Mouse (Mus musculus): ENCODE data around the gene Gm20795.
"Not testable (repeated sequence)": the region's sequence is repeated elsewhere in the genome, so short reads cannot be mapped to it uniquely, and the experiment has no call there.

Gm20795 gene

DNA sequence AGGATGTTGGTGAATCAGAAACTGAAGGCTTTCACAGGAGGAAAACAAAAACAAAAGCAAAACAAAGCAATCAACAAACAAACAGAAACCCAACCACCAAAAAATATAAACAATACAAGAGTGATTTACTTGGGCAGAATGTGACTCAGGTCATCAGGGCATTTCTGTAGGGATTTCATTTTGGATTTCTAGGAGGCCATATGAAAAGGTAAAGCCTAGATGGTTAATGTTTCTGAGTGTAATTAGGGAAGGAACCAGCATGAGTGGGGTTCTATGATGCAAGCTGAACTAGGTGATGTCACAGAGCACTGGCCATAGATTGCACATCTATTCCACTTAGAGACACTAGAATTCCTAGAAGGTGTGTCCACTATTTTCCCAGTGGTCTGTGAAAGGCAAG, at the start of gene Gm20795:
Gene Gm20795 (plus strand): TSS at position 301 of the 400 bp plus-strand sequence.
- DNase-seq (ENCODE audit: low read depth in 2 of 2, low spot score in 2 of 2), result not testable (repeated sequence)

DNA sequence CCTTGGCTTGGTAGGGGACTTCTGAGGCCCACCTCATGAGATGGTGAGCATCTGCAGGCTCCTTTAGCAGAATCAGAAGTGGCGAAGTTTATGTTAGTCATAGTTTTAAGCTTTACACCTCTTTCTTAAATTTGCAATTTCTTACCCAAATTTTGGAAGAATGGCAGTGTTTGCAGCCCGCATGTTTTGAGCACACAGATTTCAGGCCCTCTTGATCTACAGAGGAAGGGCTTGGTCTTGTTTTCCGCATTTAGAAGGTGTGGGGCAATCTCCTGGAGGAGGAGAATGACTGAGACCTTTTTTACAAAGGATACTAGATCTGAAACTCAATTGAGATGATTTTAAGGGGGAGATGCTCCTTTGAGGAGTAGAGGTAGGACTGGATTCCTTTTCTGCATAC, 29.0 kb upstream of the Gm20795 start, which contains the start of gene Gm21797:
Gene Gm21797 (minus strand): TSS at position 101 of the 400 bp plus-strand sequence.
- not testable (repeated sequence) for DNase-seq (ENCODE audit: low read depth in 2 of 2, low spot score in 2 of 2)
